Mouse (Mus musculus) embryo, embryonic 11.5 days (tissue): Measurements from ENCODE around the gene Ap5b1.
A peak's percentile ranks its signal among the peaks of the same experiment; 100 is the strongest.

ENCODE experiments used
- DNase-seq: peaks from one replicate; pipeline ENCODE4 v3.0.0-alpha.2; 2012; ENCODE audit warnings: low read depth, low spot score

Ap5b1 gene

DNA sequence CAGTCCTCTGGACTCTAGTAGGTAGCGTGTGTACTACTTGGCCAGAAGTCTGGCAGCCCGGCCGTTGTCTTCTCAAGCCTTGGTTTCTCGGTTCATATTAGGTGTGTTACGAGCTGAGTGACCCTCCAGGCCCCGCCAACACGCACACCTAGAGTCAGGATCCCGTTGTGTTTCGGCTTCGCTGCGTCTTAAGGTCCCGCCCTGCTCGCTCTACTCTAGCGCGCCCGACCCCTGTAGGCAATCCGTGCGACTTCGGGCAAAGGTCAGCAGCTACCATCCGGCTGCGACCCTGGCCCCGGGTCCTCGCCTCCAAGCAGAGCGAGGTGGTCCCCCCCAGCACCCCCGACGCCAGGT is 668 bp upstream of the Ap5b1 start:
- DNase-seq = no peak

DNA sequence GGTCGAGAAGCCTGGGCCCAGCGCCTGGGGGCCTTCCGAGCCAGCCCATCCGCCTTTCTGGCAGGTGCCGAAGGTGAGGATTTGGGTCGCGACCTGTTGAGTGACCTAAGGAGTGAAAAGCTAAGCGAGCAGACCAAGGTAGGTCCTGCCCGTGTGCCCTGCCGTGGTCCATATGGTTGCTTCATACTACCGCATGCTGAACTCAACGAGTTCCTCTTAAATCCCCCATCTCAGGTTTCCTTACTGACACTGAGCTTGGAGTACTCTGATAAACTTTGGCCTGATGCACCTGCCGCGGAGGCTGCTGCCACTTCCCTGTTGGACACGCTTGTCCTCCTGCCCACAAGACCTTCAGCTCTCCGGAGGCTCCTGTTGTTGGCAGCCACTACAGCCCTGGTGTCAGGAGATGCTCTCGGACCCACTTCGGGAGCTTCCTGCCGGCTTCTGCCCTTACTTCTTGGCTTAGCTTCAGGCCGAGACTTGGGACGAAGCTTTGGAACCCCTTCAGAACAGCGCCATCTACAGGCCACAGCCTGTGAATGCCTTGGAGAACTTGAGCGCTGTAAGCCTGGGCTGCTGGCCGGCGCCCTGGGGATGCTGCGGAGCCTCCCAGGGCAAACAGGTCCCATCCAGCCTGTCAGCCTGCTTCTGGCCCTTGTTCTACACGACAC is 780 bp downstream of the Ap5b1 start:
- peak; percentile 82 for DNase-seq

DNA sequence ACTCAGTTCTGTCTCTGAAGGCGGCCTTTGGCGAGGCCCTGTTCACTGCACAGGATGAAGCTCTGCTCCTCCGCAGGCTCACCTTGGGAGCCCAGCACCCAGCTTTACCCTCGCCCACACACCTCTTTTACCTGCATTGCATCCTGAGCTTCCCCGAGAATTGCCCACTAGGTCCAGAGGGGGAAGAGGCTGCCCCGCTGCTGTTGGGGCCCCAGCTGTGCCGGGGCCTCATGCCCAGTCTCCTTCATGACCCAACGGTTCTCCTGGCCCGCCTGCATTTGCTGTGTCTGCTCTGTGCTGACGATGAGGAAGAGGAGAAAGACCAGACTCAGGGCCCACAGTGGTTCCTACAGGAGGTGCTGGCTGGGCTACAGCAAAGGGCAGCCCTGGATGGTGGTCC is 1.7 kb downstream of the Ap5b1 start:
- DNase-seq = no peak

DNA sequence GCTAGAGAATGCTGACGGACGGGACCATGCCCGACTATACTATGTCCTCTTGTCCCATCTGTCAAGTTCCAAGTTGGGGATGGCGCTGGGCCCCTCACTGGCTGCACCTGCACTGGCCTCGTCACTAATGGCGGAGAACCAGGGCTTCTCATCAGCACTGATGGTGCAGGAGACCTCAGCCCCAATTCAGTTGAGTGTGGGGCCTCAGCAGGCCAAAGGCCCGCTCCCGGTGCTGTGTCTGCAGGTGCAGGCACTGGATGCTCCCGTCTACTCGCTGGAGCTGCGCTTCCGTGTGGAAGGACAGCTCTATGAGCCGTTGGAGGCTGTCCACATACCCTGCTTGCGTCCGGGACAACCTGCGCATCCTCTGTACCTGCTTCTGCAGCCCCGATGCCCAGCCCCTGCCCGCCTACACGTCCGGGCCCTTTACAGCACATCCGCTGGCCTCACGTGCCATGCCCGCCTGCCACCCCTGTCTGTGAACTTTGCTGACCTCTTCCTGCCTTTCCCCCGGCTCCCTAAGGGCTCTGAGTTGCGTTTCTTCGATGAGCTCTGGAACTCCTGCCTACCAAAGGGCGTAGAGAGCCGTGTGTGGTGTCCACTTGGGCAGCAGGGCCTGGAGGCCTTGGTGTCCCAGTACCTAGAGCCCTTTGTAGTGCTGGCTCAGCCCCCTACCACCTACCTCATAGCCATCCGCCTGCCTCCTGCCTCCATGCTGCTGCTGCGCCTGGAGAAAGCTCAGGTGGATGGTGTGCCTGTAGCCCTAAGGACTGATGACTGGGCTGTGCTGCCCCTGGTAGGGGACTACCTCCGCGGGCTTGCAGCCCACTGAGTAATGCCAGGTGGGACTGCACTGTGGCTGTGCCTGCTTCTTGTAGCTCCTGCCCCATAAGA is 2.8 kb downstream of the Ap5b1 start:
- DNase-seq = no peak

DNA sequence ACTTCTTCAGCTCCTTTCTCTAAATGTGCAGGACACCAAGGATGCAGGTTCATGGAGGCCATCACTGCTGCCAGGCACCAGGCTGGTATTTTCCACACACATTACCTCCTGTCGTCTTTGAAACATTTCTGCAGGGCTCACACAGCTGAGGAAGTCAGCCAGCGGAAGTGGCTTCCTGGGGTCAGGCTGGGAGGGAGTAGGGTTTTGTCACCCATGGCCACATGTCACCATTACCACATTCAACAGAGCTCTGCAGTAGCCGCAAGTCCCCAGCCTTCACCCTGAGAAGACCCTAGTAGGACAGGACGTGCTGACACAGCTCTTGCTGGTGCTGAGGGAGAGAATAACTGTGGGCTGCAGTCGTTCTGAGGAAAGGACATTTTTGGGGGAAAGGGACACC is 4.0 kb downstream of the Ap5b1 start:
- no peak for DNase-seq

DNA sequence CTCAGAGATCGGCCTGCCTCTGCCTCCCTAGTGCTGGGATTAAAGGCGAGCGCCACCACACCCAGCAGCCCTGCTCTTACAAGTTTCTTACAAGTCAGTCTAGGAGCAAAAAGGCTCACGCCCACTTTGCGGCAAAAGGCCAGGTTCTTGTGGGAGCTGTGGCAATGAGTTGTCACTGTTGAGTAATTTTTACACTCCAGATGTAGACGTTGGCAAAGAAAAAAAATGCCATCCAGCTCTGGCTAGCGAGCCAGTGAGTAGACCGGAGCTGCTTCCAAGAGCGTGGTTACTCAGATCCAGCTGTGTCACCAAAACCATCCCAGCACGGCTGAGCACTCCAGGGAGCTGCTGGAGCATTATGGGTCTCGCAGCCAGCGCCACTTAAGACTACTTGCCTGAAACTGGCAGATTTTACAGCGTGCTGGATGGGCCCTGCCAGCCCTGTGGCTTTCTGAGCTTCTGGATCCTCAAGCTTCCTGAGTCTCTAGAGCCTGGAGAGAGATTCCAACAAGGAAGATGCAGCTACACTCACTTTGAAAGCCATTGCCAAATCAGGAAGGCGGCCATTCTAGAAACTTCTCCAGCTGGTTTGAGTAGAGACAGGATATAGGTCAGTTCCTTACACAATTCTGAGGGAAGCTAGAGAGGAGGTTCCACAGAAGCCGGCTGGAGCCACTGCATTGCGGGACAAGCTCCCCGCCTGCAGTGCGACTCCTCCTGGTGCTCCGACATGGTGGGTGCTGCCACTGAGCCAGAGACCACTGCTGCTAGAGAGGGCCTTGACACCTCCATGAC is 4.7 kb downstream of the Ap5b1 start:
- no peak for DNase-seq

DNA sequence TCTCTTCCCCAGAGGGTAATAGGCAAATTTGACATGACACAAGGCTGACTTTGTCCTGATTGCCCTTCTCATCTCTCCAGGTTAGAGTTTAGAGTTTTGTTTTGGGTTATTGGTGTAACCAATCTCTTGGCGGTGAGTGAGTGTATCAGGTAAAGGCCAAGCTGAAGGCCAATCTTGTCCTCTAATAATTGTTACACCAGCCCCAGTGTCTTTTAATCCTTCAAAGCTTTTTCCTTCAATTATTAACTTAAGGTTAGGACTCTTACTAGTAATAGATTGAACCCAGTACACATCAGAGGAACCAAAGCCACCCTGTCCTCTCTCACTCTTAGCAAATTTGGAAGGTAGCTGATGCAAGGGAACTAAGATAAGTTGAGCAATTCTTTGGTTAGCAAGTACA is 7.5 kb downstream of the Ap5b1 start:
- no peak for DNase-seq

DNA sequence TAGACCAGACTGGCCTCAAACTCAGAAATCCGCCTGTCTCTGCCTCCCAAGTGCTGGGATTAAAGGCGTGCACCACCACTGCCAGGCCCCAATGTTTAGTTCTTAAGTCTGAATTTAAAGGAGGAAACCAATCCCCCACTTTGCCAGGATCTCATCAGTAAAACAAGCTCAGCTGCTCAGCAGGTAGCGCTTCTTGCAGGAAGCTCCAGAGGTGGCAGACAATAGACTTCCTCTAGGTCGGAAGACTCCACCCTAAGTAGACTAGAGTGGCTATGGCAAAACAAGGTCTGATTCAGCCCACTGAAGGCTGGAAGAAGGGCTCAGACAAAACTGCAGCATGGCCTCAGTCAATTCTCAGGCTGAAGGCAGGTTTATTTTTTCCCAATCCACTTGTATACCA is 12.1 kb downstream of the Ap5b1 start:
- DNase-seq = no peak

DNA sequence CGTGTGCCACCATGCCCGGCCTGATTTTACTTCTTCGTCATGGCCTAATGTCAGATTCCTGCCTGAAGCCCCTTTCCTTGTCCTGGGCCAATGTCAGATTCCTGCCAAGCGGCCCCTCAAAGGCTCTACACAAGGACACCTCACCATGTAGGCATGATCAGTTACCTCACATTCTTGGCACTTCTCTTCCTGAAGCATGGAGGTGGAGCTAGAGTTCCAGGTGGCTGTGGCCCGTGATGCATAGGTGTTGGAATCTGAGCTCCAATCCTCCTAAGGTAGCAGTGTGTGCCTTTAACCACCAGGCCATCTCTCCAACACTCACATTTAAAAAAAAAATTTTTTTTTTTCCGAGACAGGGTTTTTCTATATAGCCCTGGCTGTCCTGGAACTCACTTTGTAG is 13.0 kb downstream of the Ap5b1 start:
- DNase-seq = no peak

DNA sequence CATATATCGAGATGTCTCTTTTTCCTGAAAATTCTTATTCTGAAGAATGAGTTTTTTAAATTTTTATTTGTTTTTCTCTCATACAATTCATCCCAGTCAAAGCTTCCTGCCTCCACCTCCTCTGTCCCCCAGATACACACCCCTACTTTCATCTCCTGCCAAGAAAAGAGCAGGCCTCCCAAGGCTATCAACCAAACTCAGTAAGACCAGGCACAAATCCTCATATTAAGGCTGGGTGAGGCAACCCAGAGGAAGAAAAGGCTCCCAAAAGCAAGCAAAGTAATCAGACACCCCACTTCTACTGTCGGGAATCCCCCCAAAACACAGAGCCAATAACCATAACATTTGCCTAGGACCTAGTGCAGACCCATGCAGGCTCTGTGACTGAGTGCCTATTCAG is 14.2 kb downstream of the Ap5b1 start:
- no peak for DNase-seq

DNA sequence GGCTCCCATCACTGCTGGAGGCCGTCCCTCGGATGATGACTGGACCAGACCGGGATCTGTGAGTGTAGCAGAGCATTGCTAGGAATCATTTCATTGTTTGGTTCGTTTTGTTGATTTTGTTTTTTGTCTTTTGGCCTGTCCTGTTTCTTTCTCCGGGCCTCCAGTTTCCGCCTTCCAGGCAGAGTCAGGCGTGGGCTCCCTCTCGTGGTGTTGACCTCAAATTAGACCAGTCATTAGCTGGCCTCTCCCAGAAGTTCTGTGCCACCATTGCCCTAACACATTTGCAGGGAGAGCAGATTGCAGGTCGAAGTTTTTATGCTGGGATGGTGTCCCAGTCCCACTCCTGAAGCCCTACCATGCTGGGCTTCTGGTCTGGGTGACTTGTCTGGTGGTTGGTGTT is 21.3 kb downstream of the Ap5b1 start:
- no peak for DNase-seq

DNA sequence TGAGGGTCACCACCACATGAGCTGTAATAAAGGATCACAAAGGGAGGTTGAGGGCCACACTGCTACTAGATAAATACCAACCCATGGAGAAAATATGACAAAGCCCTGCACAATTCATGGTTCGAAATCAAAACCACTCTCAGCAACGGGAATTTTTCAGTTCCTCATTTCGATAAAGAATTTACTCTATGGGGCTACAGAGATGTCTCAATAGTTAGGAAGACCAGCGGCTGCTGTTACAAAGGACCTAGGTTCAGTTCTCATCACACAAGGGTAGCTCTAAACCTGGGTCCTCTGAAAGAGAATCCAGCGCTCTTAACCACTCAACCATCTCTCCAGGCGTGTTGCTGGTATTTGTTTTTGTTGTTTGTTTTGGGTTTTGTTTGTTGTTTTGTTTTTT is 24.1 kb downstream of the Ap5b1 start:
- DNase-seq = no peak

DNA sequence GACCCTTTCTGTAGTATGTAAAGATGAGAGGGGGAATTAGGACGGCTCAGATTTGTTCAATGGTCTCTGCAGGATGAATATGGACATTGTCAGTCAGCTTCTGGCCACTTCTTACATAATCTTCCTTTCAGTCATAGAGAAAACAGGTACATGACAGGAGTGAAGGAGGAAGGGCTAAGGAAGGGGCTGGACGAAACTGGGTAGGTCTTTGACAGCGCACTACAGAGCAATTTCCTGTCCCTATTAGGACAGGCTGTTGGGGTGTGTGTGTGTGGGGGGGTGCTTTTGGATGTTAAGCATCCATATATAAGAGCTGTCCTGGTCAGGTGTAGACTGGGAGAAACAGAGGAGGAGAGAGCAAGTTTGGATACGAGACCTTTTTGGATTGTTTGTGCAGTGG is 31.4 kb downstream of the Ap5b1 start:
- DNase-seq = no peak

DNA sequence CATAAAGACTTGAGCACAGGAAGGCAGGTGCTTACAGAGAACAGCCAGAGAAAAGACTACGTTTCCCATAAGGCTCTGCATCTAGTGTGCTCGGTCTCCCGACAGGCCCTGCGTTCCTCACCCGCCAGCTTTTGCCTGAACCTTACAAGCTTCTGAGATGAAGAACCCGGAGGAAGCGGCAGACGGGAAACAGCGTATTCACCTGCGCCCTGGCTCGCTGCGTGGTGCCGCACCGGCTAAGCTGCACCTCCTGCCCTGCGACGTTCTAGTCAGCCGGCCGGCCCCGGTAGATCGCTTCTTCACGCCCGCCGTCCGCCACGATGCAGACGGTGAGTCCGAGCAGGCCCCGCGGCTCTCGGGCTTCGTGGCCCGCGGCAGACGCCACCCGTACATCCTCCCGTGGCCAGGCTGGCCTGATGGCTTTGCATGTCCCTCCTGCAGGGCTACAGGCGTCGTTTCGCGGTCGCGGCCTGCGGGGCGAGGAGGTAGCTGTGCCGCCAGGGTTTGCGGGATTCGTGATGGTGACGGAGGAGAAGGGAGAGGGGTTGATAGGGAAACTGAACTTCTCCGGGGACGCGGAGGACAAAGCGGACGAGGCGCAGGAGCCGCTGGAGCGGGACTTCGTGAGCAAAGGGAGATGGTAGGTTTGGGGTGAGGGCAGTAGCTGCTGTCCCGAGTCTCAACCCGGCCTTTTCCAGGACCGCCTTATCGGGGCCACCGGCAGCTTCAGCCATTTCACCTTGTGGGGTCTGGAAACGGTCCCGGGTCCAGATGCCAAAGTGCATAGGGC is 34.1 kb downstream of the Ap5b1 start, which contains the start of gene Rnaseh2c:
TSS of gene Rnaseh2c (plus strand) at position 122 of the 790 bp plus-strand sequence.
- DNase-seq = peak; percentile 66

DNA sequence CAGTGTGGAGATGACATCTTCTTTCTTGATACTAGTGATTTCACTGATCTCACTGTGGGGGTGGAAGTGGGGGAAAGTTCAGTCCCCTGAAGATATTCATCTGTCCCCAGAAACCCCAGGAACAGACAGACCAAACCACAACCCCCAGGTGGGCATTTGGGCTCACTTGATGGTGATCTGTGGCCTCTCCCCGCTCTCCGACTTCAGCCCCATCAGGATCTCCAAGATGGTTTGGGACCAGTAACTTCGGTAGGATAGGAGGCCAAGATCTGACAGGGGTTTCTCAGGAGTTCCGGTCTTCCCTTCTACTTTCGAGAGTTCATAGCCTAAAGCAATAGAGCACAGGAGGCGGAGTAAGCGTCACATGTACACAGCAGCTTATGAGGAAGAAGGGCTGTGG is 35.8 kb downstream of the Ap5b1 start:
- no peak for DNase-seq

DNA sequence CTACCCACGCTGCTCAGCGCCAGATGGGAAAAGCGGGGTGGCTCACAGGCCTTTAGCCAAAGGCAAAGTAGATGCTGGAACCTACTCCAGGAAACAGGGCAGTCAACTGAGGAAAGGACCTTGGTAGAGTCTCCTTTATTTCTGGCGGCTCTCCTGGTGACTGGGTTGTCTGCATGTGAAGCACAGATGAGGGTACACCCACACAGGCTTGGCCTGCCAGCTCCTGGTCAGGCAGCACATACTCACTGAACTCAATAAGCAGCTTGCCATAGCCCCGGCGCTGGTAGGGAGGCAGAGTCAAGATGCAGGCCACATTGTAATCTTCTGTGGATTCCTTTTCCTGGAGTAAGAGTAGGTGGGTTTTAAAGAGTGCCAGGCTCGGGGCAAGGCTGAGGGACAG is 37.3 kb downstream of the Ap5b1 start:
- DNase-seq = no peak

DNA sequence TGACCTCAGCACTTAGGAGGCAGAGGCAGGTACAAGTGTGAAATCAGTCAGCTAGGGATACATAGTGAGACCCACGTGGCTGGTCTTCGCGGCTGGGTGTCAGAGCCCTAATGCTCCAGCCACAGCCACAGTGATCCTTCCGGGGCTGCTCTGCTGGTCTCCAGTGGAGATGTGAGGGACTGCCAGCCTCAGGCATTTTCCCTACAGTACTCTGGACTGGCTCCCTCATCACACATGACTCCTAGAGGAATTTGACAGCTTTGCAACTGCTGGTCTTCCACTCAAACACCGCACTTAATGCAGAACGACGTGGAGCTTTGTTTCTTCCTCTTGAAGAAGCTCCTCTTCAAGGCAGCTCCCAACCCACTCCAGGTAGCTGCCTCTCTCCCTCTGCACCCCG is 38.4 kb downstream of the Ap5b1 start:
- DNase-seq = no peak

DNA sequence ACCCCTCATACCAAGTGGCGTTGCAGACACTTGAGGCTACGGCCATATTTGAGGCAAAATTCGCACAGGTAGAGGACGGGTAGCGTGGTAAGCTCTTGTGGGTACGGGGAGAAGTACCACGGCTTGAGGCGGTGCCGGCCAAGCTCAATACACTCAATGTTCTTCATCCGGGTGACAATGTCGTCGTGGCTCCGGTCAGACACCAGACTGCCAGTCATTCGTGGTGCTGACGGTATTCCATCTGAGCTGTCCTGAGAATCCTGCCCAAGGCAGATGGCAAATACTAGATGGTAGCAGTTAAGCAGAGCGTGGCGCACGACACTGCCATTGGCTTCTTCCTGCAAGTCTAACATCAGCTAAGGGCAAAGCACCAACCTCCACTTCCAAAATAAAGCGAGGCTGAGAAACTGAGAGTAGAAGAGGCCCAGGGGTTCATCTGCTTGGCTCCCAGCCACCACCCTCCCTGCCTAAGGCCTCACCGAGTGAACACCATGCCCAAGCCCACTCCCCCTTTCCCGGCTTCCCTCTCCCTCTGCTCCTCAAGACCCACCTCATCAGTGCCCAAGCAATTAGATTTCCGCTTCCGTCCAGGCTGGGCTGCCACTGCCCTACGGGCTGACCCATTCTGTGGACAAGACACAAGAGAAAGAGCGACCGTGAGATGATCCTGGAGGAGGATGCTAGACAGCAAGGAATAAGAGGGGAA is 40.0 kb downstream of the Ap5b1 start:
- DNase-seq = no peak

DNA sequence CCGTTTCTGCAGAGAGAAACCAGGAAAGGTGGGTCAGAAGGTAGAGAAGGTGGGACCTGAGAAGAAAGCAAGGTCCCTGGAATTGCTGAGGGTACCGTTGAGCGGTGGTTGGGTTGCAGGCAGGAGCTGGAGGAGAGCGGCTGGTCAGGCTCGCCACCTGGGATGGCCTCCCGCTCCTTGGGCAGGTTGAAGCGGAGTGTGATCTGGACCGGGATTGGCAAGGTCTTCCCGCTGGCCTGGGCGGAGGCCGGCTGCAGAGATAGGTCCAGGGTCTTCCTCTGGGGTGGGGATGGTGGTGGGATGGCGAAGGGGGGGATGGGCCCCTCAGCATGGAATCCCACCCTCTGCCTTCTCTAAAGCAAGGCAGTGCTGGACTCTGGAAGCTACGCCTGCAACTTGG is 40.9 kb downstream of the Ap5b1 start:
- no peak for DNase-seq

DNA sequence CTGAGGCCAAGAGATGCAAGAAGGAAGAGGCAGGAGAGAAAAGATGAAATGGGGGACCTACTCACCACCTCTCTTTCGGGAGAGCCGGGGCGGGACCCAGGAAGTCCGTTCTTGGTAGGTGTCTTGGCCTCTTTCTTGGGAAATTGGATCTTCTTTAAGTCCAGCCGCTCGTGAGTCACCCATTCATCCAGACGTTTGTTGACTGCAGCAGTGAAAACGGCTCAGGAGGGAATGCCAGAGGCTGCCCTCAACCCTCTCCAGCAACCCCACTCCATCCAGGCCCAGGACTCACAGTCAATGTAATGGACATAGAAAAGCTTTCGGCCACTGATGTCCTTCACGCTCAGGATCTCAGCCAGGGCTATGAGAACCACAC is 41.3 kb downstream of the Ap5b1 start:
- DNase-seq = no peak
